Mouse (Mus musculus) limb, embryonic 15.5 days (tissue): Measurements from ENCODE around the gene Dnaja3. TPM values are rescaled to one million over a fixed set of nuclear protein-coding genes. Genes with fewer than 3 reads are reported as not detected.
A peak's percentile ranks its signal among the peaks of the same experiment; 100 is the strongest.
"Not testable (repeated sequence)": the region's sequence is repeated elsewhere in the genome, so short reads cannot be mapped to it uniquely, and the experiment has no call there.

ENCODE experiments used
- ATAC-seq: fragments of 200-750 bp; cut with Nextera tagmentation; 2 replicates; pipeline ENCODE4 v1.8.0; 2017; ENCODE audit warnings: low read depth, moderate TSS enrichment; ENCODE audit not compliant: insufficient number of reproducible peaks, low FRiP score, low TSS enrichment
- H3K27ac ChIP-seq: fragments of 300-500 bp; sonication (generic); 2 replicates; pipeline ENCODE4 v1.5.1; 2015; ENCODE audit warnings: moderate library complexity, mild to moderate bottlenecking, inconsistent platforms
- H3K27me3 ChIP-seq: fragments of 300-500 bp; sonication (generic); 2 replicates; pipeline ENCODE4 v1.6.1; 2015; ENCODE audit warnings: inconsistent platforms
- H3K36me3 ChIP-seq: fragments of 300-500 bp; sonication (generic); 2 replicates; pipeline ENCODE4 v1.6.1; 2015; ENCODE audit warnings: inconsistent platforms
- H3K4me1 ChIP-seq: fragments of 300-500 bp; sonication (generic); 2 replicates; pipeline ENCODE4 v1.6.1; 2015; ENCODE audit warnings: inconsistent platforms
- H3K4me2 ChIP-seq: fragments of 300-500 bp; sonication (generic); 2 replicates; pipeline ENCODE4 v1.6.1; 2015; ENCODE audit warnings: mild to moderate bottlenecking, inconsistent platforms
- H3K4me3 ChIP-seq: fragments of 300-500 bp; sonication (generic); 2 replicates; pipeline ENCODE4 v1.5.1; 2015; ENCODE audit warnings: mild to moderate bottlenecking, inconsistent platforms
- H3K9ac ChIP-seq: fragments of 300-500 bp; sonication (generic); 2 replicates; pipeline ENCODE4 v1.6.1; 2015; ENCODE audit warnings: inconsistent platforms
- H3K9me3 ChIP-seq: fragments of 300-500 bp; sonication (generic); 2 replicates; pipeline ENCODE4 v1.6.1; 2016; ENCODE audit warnings: inconsistent platforms
- WGBS: fragments of 180-500 bp; shearing (Covaris S2); methylation state at CpG from one replicate; pipeline ENCODE4 v1.1.7; 2015; 5-methylcytosine and 5-hydroxymethylcytosine counted together
- polyA plus RNA-seq: library from polyadenylated mRNA; unstranded; fragments of >200 nt; fragmentation: Nextera tagmentation; extraction: Ambion mirVana; gene quantifications from 2 replicates; pipeline ENCODE4 v1.2.1, GENCODE M21; 2015

Gene Dnaja3
- polyA plus RNA-seq, 1 experiment from 2014 or later = 60.5 TPM

GRCm38 (mm10) chr16:4679121-4680018 is 39.6 kb downstream of the Dnaja3 start, which contains the start of gene Coro7:
Gene Coro7 (minus strand): TSS chr16:4679777.
- peak within 1 kb of the TSS; percentile 17; the same call in 1 of the 2 replicates for H3K27ac ChIP-seq
- H3K36me3 ChIP-seq = peaks cover 22% of the 10 kb centered on the region
- peaks cover 20% of the 10 kb centered on the region for H3K4me1 ChIP-seq
- no peaks in the 10 kb centered on the region for H3K9me3 ChIP-seq
- ATAC-seq = peak; percentile 87
- whole genome bisulfite sequencing = under 1% methylated on average over 47 of the region's 47 CpGs
- H3K27me3 ChIP-seq = no peaks in the 10 kb centered on the region
- peak within 1 kb of the TSS; percentile 91 for H3K4me2 ChIP-seq
- peak within 1 kb of the TSS; percentile 61 for H3K9ac ChIP-seq
- peak within 1 kb of the TSS; percentile 64 for H3K4me3 ChIP-seq

- ATAC-seq, H3K4me2 ChIP-seq, H3K27ac ChIP-seq, H3K9ac ChIP-seq, H3K27me3 ChIP-seq, H3K4me3 ChIP-seq, H3K9me3 ChIP-seq, H3K36me3 ChIP-seq: not testable (repeated sequence)
- 83% methylated on average over 3 of the region's 3 CpGs for WGBS
- H3K4me1 ChIP-seq = peaks cover 28% of the 10 kb centered on the region
Measured at GRCm38 (mm10) chr16:4680922-4681455, 41.2 kb downstream of the Dnaja3 start.

- H3K27ac ChIP-seq = peak overlapping the region; percentile 93; the same call in 1 of the 2 replicates
- H3K4me3 ChIP-seq = peak overlapping the region; percentile 75; the same call in 1 of the 2 replicates
Measured at GRCm38 (mm10) chr16:4682628-4683179, 42.9 kb downstream of the Dnaja3 start.

GRCm38 (mm10) chr16:4683193-4683580 is 43.4 kb downstream of the Dnaja3 start:
- WGBS = 19% methylated on average over 9 of the region's 9 CpGs
- H3K4me1 ChIP-seq = peaks cover 28% of the 10 kb centered on the region
- no peaks in the 10 kb centered on the region for H3K9me3 ChIP-seq

More at GRCm38 (mm10) chr16:4682628-4683179, 42.9 kb downstream of the Dnaja3 start:
- peak overlapping the region; percentile 85; the same call in 1 of the 2 replicates for H3K4me2 ChIP-seq
- ATAC-seq = no peak
- H3K9me3 ChIP-seq = no peaks in the 10 kb centered on the region
- no peaks in the 10 kb centered on the region for H3K27me3 ChIP-seq
- H3K36me3 ChIP-seq = peaks cover 9% of the 10 kb centered on the region
- peaks cover 28% of the 10 kb centered on the region for H3K4me1 ChIP-seq
- H3K9ac ChIP-seq = no peak overlapping the region
- 78% methylated on average over 4 of the region's 4 CpGs for WGBS

GRCm38 (mm10) chr16:4683581-4684456 is 44.0 kb downstream of the Dnaja3 start:
- Histone ChIP-seq H3K4me3 (peak overlapping the region; percentile 75), H3K27me3 (no peaks in the 10 kb centered on the region)
- under 1% methylated on average over 54 of the region's 54 CpGs for WGBS

More at GRCm38 (mm10) chr16:4683193-4683580, 43.4 kb downstream of the Dnaja3 start:
- no peaks in the 10 kb centered on the region for H3K27me3 ChIP-seq
- ATAC-seq = no peak
- H3K4me3 ChIP-seq = peak overlapping the region; percentile 75
- H3K9ac ChIP-seq = peak overlapping the region; percentile 82; the same call in 1 of the 2 replicates
- peak overlapping the region; percentile 85 for H3K4me2 ChIP-seq
- peaks cover 13% of the 10 kb centered on the region for H3K36me3 ChIP-seq
- peak overlapping the region; percentile 93 for H3K27ac ChIP-seq

GRCm38 (mm10) chr16:4684457-4684791 is 44.6 kb downstream of the Dnaja3 start:
- no peak for ATAC-seq
- 1% methylated on average over 9 of the region's 9 CpGs for WGBS
- H3K27me3 ChIP-seq = no peaks in the 10 kb centered on the region
- H3K9ac ChIP-seq = peak overlapping the region; percentile 82
- peaks cover 22% of the 10 kb centered on the region for H3K36me3 ChIP-seq
- peak overlapping the region; percentile 75 for H3K4me3 ChIP-seq
- H3K9me3 ChIP-seq = no peaks in the 10 kb centered on the region
- H3K4me2 ChIP-seq = peak overlapping the region; percentile 85
- H3K27ac ChIP-seq = peak overlapping the region; percentile 93
- peaks cover 16% of the 10 kb centered on the region for H3K4me1 ChIP-seq

More at GRCm38 (mm10) chr16:4683581-4684456, 44.0 kb downstream of the Dnaja3 start:
- no peaks in the 10 kb centered on the region for H3K9me3 ChIP-seq
- H3K27ac ChIP-seq = peak overlapping the region; percentile 93
- H3K36me3 ChIP-seq = peaks cover 16% of the 10 kb centered on the region
- H3K9ac ChIP-seq = peak overlapping the region; percentile 82
- peak overlapping the region; percentile 85 for H3K4me2 ChIP-seq
- H3K4me1 ChIP-seq = peaks cover 22% of the 10 kb centered on the region
- peak; percentile 88 for ATAC-seq

- H3K4me1 ChIP-seq, ATAC-seq, H3K27ac ChIP-seq, H3K9ac ChIP-seq, H3K9me3 ChIP-seq, H3K4me2 ChIP-seq, H3K27me3 ChIP-seq, H3K4me3 ChIP-seq: not testable (repeated sequence)
- H3K36me3 ChIP-seq = peaks cover 67% of the 10 kb centered on the region
- WGBS = 94% methylated on average over 4 of the region's 4 CpGs
Measured at GRCm38 (mm10) chr16:4689371-4689770, 49.6 kb downstream of the Dnaja3 start.

GRCm38 (mm10) chr16:4701211-4701610 is 61.4 kb downstream of the Dnaja3 start:
- H3K4me3 ChIP-seq = no peak overlapping the region
- no peaks in the 10 kb centered on the region for H3K9me3 ChIP-seq
- ATAC-seq = no peak
- no peak overlapping the region for H3K4me2 ChIP-seq
- no peaks in the 10 kb centered on the region for H3K4me1 ChIP-seq
- H3K36me3 ChIP-seq = peaks cover 95% of the 10 kb centered on the region
- WGBS = 94% methylated on average over 3 of the region's 3 CpGs
- H3K27ac ChIP-seq = no peak overlapping the region
- no peak overlapping the region for H3K9ac ChIP-seq
- H3K27me3 ChIP-seq = no peaks in the 10 kb centered on the region

GRCm38 (mm10) chr16:4702646-4703045 is 62.9 kb downstream of the Dnaja3 start:
- Histone ChIP-seq H3K9me3 (no peaks in the 10 kb centered on the region), H3K27ac (no peak overlapping the region), H3K27me3 (no peaks in the 10 kb centered on the region), H3K4me1 (no peaks in the 10 kb centered on the region), H3K9ac (no peak overlapping the region), H3K36me3 (peaks cover 93% of the 10 kb centered on the region), H3K4me3 (no peak overlapping the region), H3K4me2 (no peak overlapping the region)
- 62% methylated on average over 1 of the region's 1 CpGs for WGBS
- ATAC-seq = no peak

- Histone ChIP-seq H3K4me3 (no peak overlapping the region), H3K27ac (no peak overlapping the region), H3K9ac (no peak overlapping the region), H3K4me2 (no peak overlapping the region), H3K36me3 (peaks cover 93% of the 10 kb centered on the region), H3K27me3 (no peaks in the 10 kb centered on the region), H3K4me1 (no peaks in the 10 kb centered on the region), H3K9me3 (no peaks in the 10 kb centered on the region)
- WGBS = 67% methylated on average over 4 of the region's 4 CpGs
- no peak for ATAC-seq
Measured at GRCm38 (mm10) chr16:4705541-4705940, 65.8 kb downstream of the Dnaja3 start.

- no peaks in the 10 kb centered on the region for H3K4me1 ChIP-seq
- H3K27me3 ChIP-seq = no peaks in the 10 kb centered on the region
- no peak overlapping the region for H3K4me2 ChIP-seq
- no peak for ATAC-seq
- peaks cover 94% of the 10 kb centered on the region for H3K36me3 ChIP-seq
- over 99% methylated on average over 4 of the region's 4 CpGs for WGBS
- no peak overlapping the region for H3K27ac ChIP-seq
- H3K4me3 ChIP-seq = no peak overlapping the region
- no peaks in the 10 kb centered on the region for H3K9me3 ChIP-seq
- H3K9ac ChIP-seq = no peak overlapping the region
Measured at GRCm38 (mm10) chr16:4711173-4711572, 71.4 kb downstream of the Dnaja3 start.
